Mouse (Mus musculus) hindbrain, embryonic 10.5 days (tissue): Measurements from ENCODE around the gene Cldn10. TPM values are rescaled to one million over a fixed set of nuclear protein-coding genes. Genes with fewer than 3 reads are reported as not detected.

Experiments used
- DNase-seq: peaks from one replicate; pipeline ENCODE4 v3.0.0-alpha.2; 2017; ENCODE audit warnings: low spot score
- H3K27ac ChIP-seq: fragments of 300-500 bp; sonication (generic); 2 replicates; pipeline ENCODE4 v1.5.1; 2016; ENCODE audit warnings: mild to moderate bottlenecking, moderate library complexity
- H3K27me3 ChIP-seq: fragments of 300-500 bp; sonication (generic); 2 replicates; pipeline ENCODE4 v1.6.1; 2016; ENCODE audit warnings: mild to moderate bottlenecking; ENCODE audit not compliant: poor library complexity, insufficient read depth, severe bottlenecking
- H3K36me3 ChIP-seq: fragments of 300-500 bp; sonication (generic); 2 replicates; pipeline ENCODE4 v1.6.1; 2016; ENCODE audit warnings: mild to moderate bottlenecking, moderate library complexity
- H3K4me1 ChIP-seq: fragments of 300-500 bp; sonication (generic); replicated peaks from 2 replicates; pipeline ENCODE4 v1.6.1; 2016; ENCODE audit warnings: mild to moderate bottlenecking
- H3K4me3 ChIP-seq: fragments of 300-500 bp; sonication (generic); 2 replicates; pipeline ENCODE4 v1.5.1; 2016; ENCODE audit warnings: mild to moderate bottlenecking, moderate library complexity
- H3K9me3 ChIP-seq: fragments of 300-500 bp; sonication (generic); 2 replicates; pipeline ENCODE4 v1.6.1; 2016; ENCODE audit warnings: mild to moderate bottlenecking, moderate library complexity
- WGBS: fragments of 180-500 bp; shearing (Covaris S2); methylation state at CpG from one replicate; pipeline ENCODE4 v1.1.7; 2016; 5-methylcytosine and 5-hydroxymethylcytosine counted together
- polyA plus RNA-seq: library from polyadenylated mRNA; unstranded; fragments of >200 nt; fragmentation: Nextera tagmentation; extraction: Ambion mirVana; gene quantifications from 2 replicates; pipeline ENCODE4 v1.2.1, GENCODE M21; 2016

Cldn10 gene
- polyA plus RNA-seq, 1 experiment from 2014 or later = 0.56 TPM

GRCm38 (mm10) chr14:118766368-118766767 lies 21.3 kb upstream of the Cldn10 start:
- Histone ChIP-seq H3K4me3 (no peak overlapping the region), H3K36me3 (no peaks in the 10 kb centered on the region), H3K4me1 (no peaks in the 10 kb centered on the region), H3K27ac (no peak overlapping the region), H3K27me3 (peaks cover 18% of the 10 kb centered on the region), H3K9me3 (no peaks in the 10 kb centered on the region)
- no peak for DNase-seq
- WGBS = 86% methylated on average over 5 of the region's 5 CpGs

- Histone ChIP-seq H3K4me1 (no peaks in the 10 kb centered on the region), H3K27ac (no peak overlapping the region), H3K9me3 (no peaks in the 10 kb centered on the region), H3K4me3 (no peak overlapping the region), H3K27me3 (peaks cover 18% of the 10 kb centered on the region), H3K36me3 (no peaks in the 10 kb centered on the region)
- peak; percentile 76 for DNase-seq
- 38% methylated on average over 14 of the region's 14 CpGs for WGBS
Observed at GRCm38 (mm10) chr14:118767673-118768353, 19.9 kb upstream of the Cldn10 start.

GRCm38 (mm10) chr14:118768354-118768713 lies 19.4 kb upstream of the Cldn10 start:
- no peaks in the 10 kb centered on the region for H3K4me1 ChIP-seq
- no peaks in the 10 kb centered on the region for H3K9me3 ChIP-seq
- 53% methylated on average over 17 of the region's 17 CpGs for WGBS
- no peak overlapping the region for H3K27ac ChIP-seq
- no peak overlapping the region for H3K4me3 ChIP-seq
- DNase-seq = no peak
- H3K27me3 ChIP-seq = peaks cover 18% of the 10 kb centered on the region
- no peaks in the 10 kb centered on the region for H3K36me3 ChIP-seq

- H3K9me3 ChIP-seq = no peaks in the 10 kb centered on the region
- DNase-seq = no peak
- H3K4me1 ChIP-seq = no peaks in the 10 kb centered on the region
- H3K27me3 ChIP-seq = peaks cover 11% of the 10 kb centered on the region
- H3K4me3 ChIP-seq = no peak overlapping the region
- 92% methylated on average over 3 of the region's 3 CpGs for WGBS
- no peak overlapping the region for H3K27ac ChIP-seq
- H3K36me3 ChIP-seq = no peaks in the 10 kb centered on the region
Observed at GRCm38 (mm10) chr14:118773668-118774067, 14.0 kb upstream of the Cldn10 start.

GRCm38 (mm10) chr14:118774507-118775428 lies 12.9 kb upstream of the Cldn10 start:
- Histone ChIP-seq H3K36me3 (no peaks in the 10 kb centered on the region), H3K27ac (no peak overlapping the region), H3K27me3 (peaks cover under 1% of the 10 kb centered on the region; the same call in 1 of the 2 replicates), H3K4me1 (no peaks in the 10 kb centered on the region), H3K9me3 (no peaks in the 10 kb centered on the region), H3K4me3 (no peak overlapping the region)
- 86% methylated on average over 12 of the region's 12 CpGs for WGBS
- DNase-seq = no peak

- 96% methylated on average over 1 of the region's 1 CpGs for WGBS
- DNase-seq = no peak
- H3K36me3 ChIP-seq = no peaks in the 10 kb centered on the region
- H3K27me3 ChIP-seq = no peaks in the 10 kb centered on the region
- no peak overlapping the region for H3K27ac ChIP-seq
- H3K4me1 ChIP-seq = no peaks in the 10 kb centered on the region
- H3K4me3 ChIP-seq = no peak overlapping the region
- no peaks in the 10 kb centered on the region for H3K9me3 ChIP-seq
Observed at GRCm38 (mm10) chr14:118775554-118775953, 12.2 kb upstream of the Cldn10 start.

- Histone ChIP-seq H3K27me3 (no peaks in the 10 kb centered on the region), H3K36me3 (no peaks in the 10 kb centered on the region), H3K27ac (no peak overlapping the region), H3K4me1 (no peaks in the 10 kb centered on the region), H3K9me3 (no peaks in the 10 kb centered on the region), H3K4me3 (no peak overlapping the region)
- WGBS = 87% methylated on average over 2 of the region's 2 CpGs
- DNase-seq = no peak
Observed at GRCm38 (mm10) chr14:118776372-118776771, 11.3 kb upstream of the Cldn10 start.

- WGBS = 92% methylated on average over 4 of the region's 4 CpGs
- H3K36me3 ChIP-seq = no peaks in the 10 kb centered on the region
- no peaks in the 10 kb centered on the region for H3K4me1 ChIP-seq
- H3K27me3 ChIP-seq = no peaks in the 10 kb centered on the region
- no peaks in the 10 kb centered on the region for H3K9me3 ChIP-seq
- no peak for DNase-seq
- no peak overlapping the region for H3K4me3 ChIP-seq
- no peak overlapping the region for H3K27ac ChIP-seq
Observed at GRCm38 (mm10) chr14:118777478-118777877, 10.2 kb upstream of the Cldn10 start.

- Histone ChIP-seq H3K4me3 (no peak overlapping the region), H3K36me3 (no peaks in the 10 kb centered on the region), H3K9me3 (no peaks in the 10 kb centered on the region), H3K27me3 (no peaks in the 10 kb centered on the region), H3K27ac (no peak overlapping the region), H3K4me1 (peaks cover 11% of the 10 kb centered on the region; the same call in 1 of the 2 replicates)
- DNase-seq = no peak
- WGBS = 88% methylated on average over 7 of the region's 7 CpGs
Observed at GRCm38 (mm10) chr14:118781601-118782000, 6.1 kb upstream of the Cldn10 start.

GRCm38 (mm10) chr14:118782241-118782640 lies 5.5 kb upstream of the Cldn10 start:
- H3K27ac ChIP-seq = no peak overlapping the region
- no peak for DNase-seq
- H3K27me3 ChIP-seq = no peaks in the 10 kb centered on the region
- no peaks in the 10 kb centered on the region for H3K9me3 ChIP-seq
- H3K36me3 ChIP-seq = no peaks in the 10 kb centered on the region
- peaks cover 11% of the 10 kb centered on the region; the same call in 1 of the 2 replicates for H3K4me1 ChIP-seq
- WGBS = 59% methylated on average over 3 of the region's 3 CpGs
- H3K4me3 ChIP-seq = no peak overlapping the region

GRCm38 (mm10) chr14:118783326-118783935 lies 4.3 kb upstream of the Cldn10 start:
- 75% methylated on average over 17 of the region's 17 CpGs for WGBS
- Histone ChIP-seq H3K4me3 (no peak overlapping the region), H3K27ac (no peak overlapping the region), H3K4me1 (peaks cover 11% of the 10 kb centered on the region; the same call in 1 of the 2 replicates), H3K9me3 (no peaks in the 10 kb centered on the region), H3K36me3 (no peaks in the 10 kb centered on the region), H3K27me3 (no peaks in the 10 kb centered on the region)
- no peak for DNase-seq

GRCm38 (mm10) chr14:118790217-118790616 lies 2.5 kb downstream of the Cldn10 start:
- Histone ChIP-seq H3K4me3 (no peak overlapping the region), H3K9me3 (no peaks in the 10 kb centered on the region), H3K4me1 (0 out of 2 replicates have a peak, but pooled peaks cover 8% of the 10 kb centered on the region), H3K27me3 (no peaks in the 10 kb centered on the region), H3K36me3 (no peaks in the 10 kb centered on the region), H3K27ac (no peak overlapping the region)
- no peak for DNase-seq
- WGBS = 88% methylated on average over 4 of the region's 4 CpGs

GRCm38 (mm10) chr14:118792957-118793356 lies 5.2 kb downstream of the Cldn10 start:
- no peaks in the 10 kb centered on the region for H3K36me3 ChIP-seq
- peaks cover 31% of the 10 kb centered on the region for H3K4me1 ChIP-seq
- DNase-seq = no peak
- H3K27me3 ChIP-seq = no peaks in the 10 kb centered on the region
- no peak overlapping the region for H3K4me3 ChIP-seq
- H3K9me3 ChIP-seq = no peaks in the 10 kb centered on the region
- WGBS = 94% methylated on average over 7 of the region's 7 CpGs
- H3K27ac ChIP-seq = no peak overlapping the region
